Mouse (Mus musculus) spleen, adult 2 months (tissue): Measurements from ENCODE around the gene Ccnc. TPM values are rescaled to one million over a fixed set of nuclear protein-coding genes. Genes with fewer than 3 reads are reported as not detected.

ENCODE experiments used
- DNase-seq, 2 experiments: peaks; one replicate each; pipeline versions ENCODE4 v3.0.0 to v3.0.0-alpha.2; 2012 to 2021; ENCODE audit warnings: low spot score in 2 of 2, low read depth in 1 of 2
- H3K27ac ChIP-seq: fragments of 200-500 bp; 2 replicates; pipeline ENCODE4 v1.5.1; 2012; ENCODE audit warnings: low read length, inconsistent platforms; ENCODE audit not compliant: insufficient read depth
- H3K27me3 ChIP-seq: fragments of 200-500 bp; 2 replicates; pipeline ENCODE4 v1.6.1; 2012; ENCODE audit warnings: mild to moderate bottlenecking, moderate library complexity, low read length, inconsistent platforms; ENCODE audit not compliant: control insufficient read depth, insufficient read depth
- H3K36me3 ChIP-seq: fragments of 200-500 bp; 2 replicates; pipeline ENCODE4 v1.6.1; 2012; ENCODE audit warnings: mild to moderate bottlenecking, low read length, inconsistent platforms; ENCODE audit not compliant: control insufficient read depth, insufficient read depth
- H3K4me1 ChIP-seq: fragments of 200-500 bp; 2 replicates; pipeline ENCODE4 v1.6.1; 2011; ENCODE audit warnings: inconsistent platforms; ENCODE audit not compliant: control insufficient read depth, insufficient read depth, insufficient read length
- H3K4me3 ChIP-seq: fragments of 200-500 bp; 2 replicates; pipeline ENCODE4 v1.5.1; 2011; ENCODE audit warnings: mild to moderate bottlenecking, inconsistent platforms; ENCODE audit not compliant: insufficient read depth, insufficient read length; ENCODE audit errors: extremely low read depth
- CTCF ChIP-seq: fragments of 200-500 bp; IDR thresholded peaks from 2 replicates; pipeline ENCODE4 v1.5.1; 2011; ENCODE audit warnings: mild to moderate bottlenecking, inconsistent platforms; ENCODE audit not compliant: insufficient read depth, insufficient read length, insufficient replicate concordance; ENCODE audit errors: extremely low read depth
- POLR2A ChIP-seq: fragments of 200-500 bp; IDR thresholded peaks from 2 replicates; pipeline ENCODE4 v1.6.1; 2011; ENCODE audit warnings: low read depth, low read length, inconsistent platforms
- WGBS: fragments of 180-500 bp; shearing (Covaris S2); methylation state at CpG from one replicate; pipeline ENCODE4 v1.1.7; 2018; 5-methylcytosine and 5-hydroxymethylcytosine counted together
- polyA plus RNA-seq: library from polyadenylated mRNA; depleted of rRNA; stranded (reverse); fragments of >200 nt; gene quantifications from 2 replicates; pipeline ENCODE4 v1.2.3, GENCODE M21; 2012; rRNA removed

Gene Ccnc
- polyA plus RNA-seq, 1 experiment = 2.3 TPM

GRCm38 (mm10) chr4:21793631-21794030 lies 66.1 kb downstream of the Ccnc start:
- Histone ChIP-seq H3K27me3 (no peaks in the 10 kb centered on the region), H3K4me1 (no peaks in the 10 kb centered on the region), H3K36me3 (peaks cover 4% of the 10 kb centered on the region), H3K27ac (no peak overlapping the region), H3K4me3 (no peak overlapping the region)
- 97% methylated on average over 3 of the region's 3 CpGs for WGBS
- TF ChIP-seq POLR2A = no peak
- TF ChIP-seq CTCF = no peak
- no peak for DNase-seq

- H3K36me3 ChIP-seq = peaks cover 20% of the 10 kb centered on the region
- H3K4me1 ChIP-seq = no peaks in the 10 kb centered on the region
- H3K27me3 ChIP-seq = no peaks in the 10 kb centered on the region
- WGBS = 96% methylated on average over 1 of the region's 1 CpGs
- H3K27ac ChIP-seq = no peak overlapping the region
- H3K4me3 ChIP-seq = no peak overlapping the region
- TF ChIP-seq CTCF (no peak), POLR2A (no peak)
- DNase-seq = no peak
Observed at GRCm38 (mm10) chr4:21801013-21801412, 73.5 kb downstream of the Ccnc start.

- no peak for TF ChIP-seq POLR2A
- TF ChIP-seq CTCF = no peak
- Histone ChIP-seq H3K27me3 (no peaks in the 10 kb centered on the region), H3K36me3 (peaks cover 20% of the 10 kb centered on the region), H3K4me1 (no peaks in the 10 kb centered on the region), H3K27ac (no peak overlapping the region), H3K4me3 (no peak overlapping the region)
- WGBS = 91% methylated on average over 2 of the region's 2 CpGs
- no peak for DNase-seq
Observed at GRCm38 (mm10) chr4:21801620-21802019, 74.1 kb downstream of the Ccnc start.

GRCm38 (mm10) chr4:21807204-21807603 lies 79.7 kb downstream of the Ccnc start:
- H3K27me3 ChIP-seq = no peaks in the 10 kb centered on the region
- peaks cover 21% of the 10 kb centered on the region for H3K36me3 ChIP-seq
- no peak for TF ChIP-seq CTCF
- no peak for TF ChIP-seq POLR2A
- no peaks in the 10 kb centered on the region for H3K4me1 ChIP-seq
- no peak for DNase-seq
- no peak overlapping the region for H3K27ac ChIP-seq
- no peak overlapping the region for H3K4me3 ChIP-seq
- 92% methylated on average over 5 of the region's 5 CpGs for WGBS

Other genes starting within 250 kb of the Ccnc start
- not detected in 2 replicates for gene Prdm13, start 41.7 kb upstream of the Ccnc start, polyA plus RNA-seq
- 2.3 and 2.9 TPM in 2 replicates for gene Usp45, start 39.5 kb downstream of the Ccnc start, polyA plus RNA-seq
- gene Tstd3, start 39.5 kb downstream of the Ccnc start, polyA plus RNA-seq = 1.2 and 1.4 TPM in 2 replicates
- 35.9 and 38.6 TPM in 2 replicates for gene Pnisr, start 119.9 kb downstream of the Ccnc start, polyA plus RNA-seq
- gene Coq3, start 152.0 kb downstream of the Ccnc start, polyA plus RNA-seq = 0.65 and 0.76 TPM in 2 replicates
- 0.08 and 0.13 TPM in 2 replicates for gene Faxc, start 203.6 kb downstream of the Ccnc start, polyA plus RNA-seq